Mouse (Mus musculus) bone marrow, adult 2 months (tissue): ENCODE measurements around the gene Gck. TPM values are rescaled to one million over a fixed set of nuclear protein-coding genes. Genes with fewer than 3 reads are reported as not detected.
"Not testable (repeated sequence)": the region's sequence is repeated elsewhere in the genome, so short reads cannot be mapped to it uniquely, and the experiment has no call there.

Experiments used
- H3K27ac ChIP-seq: fragments of 200-500 bp; 2 replicates; pipeline ENCODE4 v1.5.1; 2012; ENCODE audit warnings: low read depth, mild to moderate bottlenecking, control low read depth, inconsistent platforms, low read length; ENCODE audit not compliant: control insufficient read depth, poor library complexity, insufficient read depth
- H3K4me1 ChIP-seq: fragments of 200-500 bp; 2 replicates; pipeline ENCODE4 v1.6.1; 2011; ENCODE audit warnings: low read length; ENCODE audit not compliant: control insufficient read depth, insufficient read depth
- H3K4me3 ChIP-seq: fragments of 200-500 bp; replicated peaks from 2 replicates; pipeline ENCODE3; 2011; ENCODE audit warnings: mild to moderate bottlenecking, low read depth, low read length, control low read depth; ENCODE audit not compliant: control insufficient read depth
- CTCF ChIP-seq: fragments of 200-500 bp; IDR thresholded peaks from 2 replicates; pipeline ENCODE4 v1.5.1; 2011; ENCODE audit warnings: low read length, control low read depth; ENCODE audit not compliant: control insufficient read depth, insufficient read depth
- POLR2A ChIP-seq: fragments of 200-500 bp; IDR thresholded peaks from 2 replicates; pipeline ENCODE4 v1.6.1; 2011; ENCODE audit warnings: low read depth, mild to moderate bottlenecking, control low read depth, low read length, borderline replicate concordance; ENCODE audit not compliant: control insufficient read depth
- WGBS: fragments of 180-500 bp; shearing (Covaris S2); methylation state at CpG from one replicate; pipeline ENCODE4 v1.1.7; 2018; 5-methylcytosine and 5-hydroxymethylcytosine counted together
- polyA plus RNA-seq: library from polyadenylated mRNA; stranded (reverse); fragments of >200 nt; gene quantifications from 2 replicates; pipeline ENCODE4 v1.2.4, GENCODE M21; 2011; ENCODE audit warnings: low replicate concordance; ENCODE audit not compliant: missing spikeins, insufficient read depth, insufficient read length

Gck gene
- polyA plus RNA-seq, 1 experiment, result 2.8 TPM

DNA sequence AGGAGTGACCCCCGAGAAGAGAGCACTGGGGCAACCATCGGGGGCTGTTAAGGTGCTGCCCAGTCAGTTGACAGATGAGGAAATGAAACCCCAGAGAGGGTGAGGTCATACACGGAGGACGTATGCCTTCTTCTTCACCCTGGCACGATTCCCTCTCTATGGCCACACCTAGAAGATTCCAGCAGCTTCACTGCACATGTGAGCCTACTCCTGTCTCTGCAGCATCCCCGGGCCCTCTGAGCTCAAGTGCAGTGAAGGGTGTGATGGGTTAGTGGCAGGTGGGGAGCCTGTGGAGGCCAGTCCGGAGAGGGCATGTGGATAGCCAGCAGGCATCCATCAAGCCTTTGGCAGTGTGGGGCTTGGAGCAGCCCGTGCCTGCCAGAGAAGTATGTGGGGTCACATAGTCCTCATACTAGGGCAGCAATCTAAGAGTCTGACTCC is 57.7 kb downstream of the Gck start:
- H3K4me1 ChIP-seq, result no peaks in the 10 kb centered on the region
- H3K4me3 ChIP-seq, result no peak overlapping the region
- H3K27ac ChIP-seq, result no peak overlapping the region
- TF ChIP-seq CTCF, result no peak
- 28% methylated on average over 8 of the region's 8 CpGs for WGBS

DNA sequence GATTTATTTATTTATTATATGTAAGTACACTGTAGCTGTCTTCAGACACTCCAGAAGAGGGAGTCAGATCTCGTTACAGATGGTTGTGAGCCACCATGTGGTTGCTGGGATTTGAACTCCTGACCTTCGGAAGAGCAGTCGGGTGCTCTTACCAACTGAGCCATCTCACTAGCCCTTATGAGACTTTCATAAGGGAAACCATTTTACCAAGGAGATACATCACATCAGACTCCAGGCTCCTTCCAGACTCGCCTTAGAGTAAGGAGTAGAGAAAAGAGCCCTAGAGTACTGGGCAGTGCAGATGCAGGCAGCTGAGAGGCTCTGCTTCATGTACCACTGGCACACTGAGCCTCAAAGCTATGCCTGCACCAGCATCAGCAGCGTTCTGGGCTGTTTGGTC is 61.3 kb downstream of the Gck start:
- not testable (repeated sequence) for H3K4me3 ChIP-seq, H3K4me1 ChIP-seq, H3K27ac ChIP-seq
- 72% methylated on average over 5 of the region's 5 CpGs for WGBS

DNA sequence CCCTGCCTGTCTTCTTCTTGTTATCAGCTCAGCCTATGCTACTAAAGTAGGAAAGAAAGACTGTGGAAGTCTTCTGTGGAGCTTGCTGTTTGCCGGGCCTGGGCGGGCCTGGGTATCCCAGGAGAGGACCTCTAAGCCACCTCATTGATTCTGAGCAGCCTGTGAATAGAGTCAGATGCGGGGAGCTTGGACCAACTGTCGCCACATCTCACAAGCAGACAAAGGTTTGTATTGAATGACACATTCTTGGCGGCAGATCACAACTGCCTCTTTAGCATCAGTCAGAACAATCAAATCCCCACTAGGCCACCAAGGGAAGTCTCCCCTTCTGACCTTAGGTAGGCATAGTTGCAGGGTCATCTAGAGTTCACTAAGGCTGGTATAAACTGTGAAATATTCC is 62.6 kb downstream of the Gck start:
- no peak overlapping the region for H3K27ac ChIP-seq
- no peak overlapping the region for H3K4me3 ChIP-seq
- 86% methylated on average over 5 of the region's 5 CpGs for WGBS
- TF ChIP-seq CTCF (no peak), POLR2A (no peak)
- peaks cover 2% of the 10 kb centered on the region; the same call in 1 of the 2 replicates for H3K4me1 ChIP-seq

DNA sequence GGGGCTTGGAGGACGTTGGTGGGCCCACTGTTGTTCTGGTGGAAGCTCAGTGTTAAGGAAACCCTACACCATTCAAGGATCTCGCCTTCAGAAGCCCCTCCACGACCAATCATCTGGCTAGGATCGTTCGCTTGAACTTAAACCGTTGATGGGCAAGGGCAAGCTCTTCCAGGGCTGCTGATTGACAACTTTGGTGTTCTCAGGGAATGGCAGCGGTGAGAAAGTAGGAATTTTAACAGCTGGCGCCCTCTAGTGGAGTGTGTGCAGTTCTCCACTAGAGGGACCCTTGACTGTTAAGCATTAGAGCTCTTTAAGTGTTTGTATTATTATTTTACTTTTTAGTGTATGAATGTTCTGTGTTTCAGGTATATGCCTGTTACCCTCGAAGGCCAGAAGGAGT is 63.7 kb downstream of the Gck start:
- peaks cover 2% of the 10 kb centered on the region; the same call in 1 of the 2 replicates for H3K4me1 ChIP-seq
- WGBS, result 16% methylated on average over 9 of the region's 9 CpGs
- no peak overlapping the region for H3K4me3 ChIP-seq
- no peak overlapping the region for H3K27ac ChIP-seq
- TF ChIP-seq POLR2A (no peak), CTCF (peak; percentile 53)

DNA sequence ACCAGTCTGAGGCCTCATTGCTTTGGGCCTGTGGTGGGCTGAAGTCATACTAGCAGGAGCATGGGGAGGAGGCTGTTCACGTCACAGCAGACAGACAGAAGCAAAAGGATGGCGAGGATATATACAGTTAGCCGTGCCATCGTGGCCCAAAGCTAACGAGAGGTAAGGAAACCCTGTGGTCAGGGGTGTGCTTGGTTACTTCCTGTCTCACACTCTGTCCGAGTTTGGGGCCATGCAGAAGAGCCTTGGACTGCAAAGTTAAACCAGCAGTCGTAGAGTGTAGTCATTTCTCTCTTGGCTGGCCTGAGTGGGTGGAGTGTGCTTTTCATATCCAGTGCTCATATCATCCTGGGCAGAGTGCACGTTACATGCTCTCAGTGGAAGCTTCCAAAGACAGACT is 67.4 kb downstream of the Gck start:
- TF ChIP-seq POLR2A, result no peak
- no peak for TF ChIP-seq CTCF
- Histone ChIP-seq H3K4me1 (peaks cover 2% of the 10 kb centered on the region; the same call in 1 of the 2 replicates), H3K27ac (no peak overlapping the region), H3K4me3 (no peak overlapping the region)
- 10% methylated on average over 8 of the region's 8 CpGs for WGBS

DNA sequence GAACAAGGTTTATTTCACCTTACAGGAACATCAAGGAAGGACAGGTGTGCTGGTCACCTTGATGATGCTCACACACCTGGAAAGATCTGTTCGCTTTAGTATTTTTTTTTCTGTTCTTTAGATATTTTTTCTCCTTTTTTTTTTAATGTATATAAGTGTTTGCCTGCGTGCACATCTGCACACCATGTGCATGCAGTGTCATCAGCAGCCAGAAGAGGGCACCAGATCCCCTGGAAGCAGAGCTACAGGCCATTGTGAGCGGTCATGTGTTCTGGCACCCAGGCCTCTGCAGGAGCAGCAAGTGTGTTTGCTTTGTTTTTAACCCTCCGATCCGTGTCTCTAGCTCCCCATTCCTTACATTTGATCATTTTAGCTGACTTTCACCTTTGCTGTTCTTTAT is 70.0 kb downstream of the Gck start:
- Histone ChIP-seq H3K27ac (no peak overlapping the region), H3K4me3 (no peak overlapping the region), H3K4me1 (peaks cover 2% of the 10 kb centered on the region; the same call in 1 of the 2 replicates)
- WGBS, result 81% methylated on average over 5 of the region's 5 CpGs
- TF ChIP-seq POLR2A (no peak), CTCF (peak; percentile 80)

DNA sequence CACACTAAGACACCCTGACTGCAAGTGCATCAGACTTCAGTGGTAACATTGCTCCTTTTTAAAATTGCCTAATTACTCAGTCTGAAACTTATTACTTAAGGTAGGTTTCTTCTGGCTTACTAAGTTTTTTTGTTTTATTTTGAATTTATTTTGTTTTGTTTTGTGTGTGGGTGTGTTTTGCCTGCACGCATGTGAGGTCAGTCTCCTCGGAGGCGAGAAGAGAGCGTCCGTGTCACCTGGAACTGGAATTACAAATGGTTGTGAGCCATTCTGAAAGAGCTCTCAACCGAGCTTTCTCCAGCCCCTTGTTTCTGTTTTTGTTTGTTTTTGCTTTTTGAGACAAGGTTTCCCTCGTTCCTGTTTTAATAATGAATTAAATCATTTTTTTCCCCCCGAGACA is 71.2 kb downstream of the Gck start:
- 47% methylated on average over 8 of the region's 8 CpGs for WGBS
- H3K4me1 ChIP-seq, result peaks cover 2% of the 10 kb centered on the region; the same call in 1 of the 2 replicates

DNA sequence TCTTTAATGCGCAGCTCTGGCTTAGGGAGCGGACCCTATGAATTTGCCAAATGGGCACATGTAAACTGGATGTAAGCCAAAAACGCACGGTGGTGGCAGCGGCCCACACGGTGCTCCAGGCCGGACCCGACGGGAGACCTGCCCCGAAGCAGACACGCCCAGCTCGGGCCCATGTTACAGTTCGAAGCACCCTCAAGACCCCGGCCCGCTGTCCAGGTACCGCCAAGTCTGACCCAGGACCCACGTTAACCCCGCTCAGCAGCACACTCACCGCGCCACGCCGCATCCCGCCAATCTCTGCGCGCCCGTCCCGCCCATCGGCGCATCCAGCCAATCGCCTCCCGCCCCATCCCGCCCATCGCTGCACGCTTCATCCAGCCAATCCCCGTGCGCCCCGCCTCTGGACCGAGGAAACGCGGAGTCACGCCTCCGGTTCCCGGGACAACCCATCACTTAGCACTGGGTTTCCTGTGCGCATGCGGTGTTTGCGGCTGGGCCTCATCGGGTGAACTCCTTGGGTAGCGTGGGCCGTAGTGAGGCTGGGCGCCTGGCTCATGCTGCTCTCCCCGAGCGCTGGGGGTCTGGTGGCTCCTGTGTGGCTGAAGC is 71.9 kb downstream of the Gck start, which contains the start of gene Pold2:
Gene Pold2, minus strand, starts transcription at position 372 of the 606 bp plus-strand sequence.
- TF ChIP-seq CTCF (no peak), POLR2A (peak; percentile 89)
- H3K4me1 ChIP-seq, result peaks cover 2% of the 10 kb centered on the region; the same call in 1 of the 2 replicates
- H3K27ac ChIP-seq, result peak within 1 kb of the TSS; percentile 49
- peak within 1 kb of the TSS; percentile 93 for H3K4me3 ChIP-seq
- WGBS, result 1% methylated on average over 52 of the region's 52 CpGs

More for the DNA sequence above, 71.2 kb downstream of the Gck start:
- H3K27ac ChIP-seq, result no peak overlapping the region
- TF ChIP-seq POLR2A (no peak), CTCF (no peak)
- no peak overlapping the region for H3K4me3 ChIP-seq

DNA sequence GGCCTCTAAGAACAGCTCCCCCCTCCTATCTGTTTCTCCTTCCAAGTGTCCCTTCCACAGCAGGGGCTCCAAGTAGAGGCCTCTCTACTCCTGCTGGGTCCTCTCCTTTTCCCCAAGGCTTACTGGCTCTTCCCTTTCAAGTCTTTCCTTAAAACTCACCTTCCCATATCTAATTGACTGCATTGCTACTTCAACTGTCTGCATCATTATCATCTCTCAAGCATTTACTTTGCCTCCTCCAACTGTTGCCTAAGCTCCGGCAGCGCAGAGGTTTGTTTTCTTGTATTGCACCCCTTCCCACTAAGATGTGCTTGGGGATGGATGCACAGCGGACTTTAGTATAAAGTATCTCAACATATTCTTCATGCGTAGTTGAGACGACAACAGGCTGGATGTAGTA is 72.5 kb downstream of the Gck start:
- TF ChIP-seq CTCF (no peak), POLR2A (no peak)
- no peak overlapping the region for H3K27ac ChIP-seq
- H3K4me3 ChIP-seq, result peak overlapping the region; percentile 66
- 2% methylated on average over 5 of the region's 5 CpGs for WGBS
- H3K4me1 ChIP-seq, result peaks cover 1% of the 10 kb centered on the region; the same call in 1 of the 2 replicates
